Mouse (Mus musculus) kidney, embryonic 15.5 days (tissue): ENCODE data around the gene Slc44a3. TPM values are rescaled to one million over a fixed set of nuclear protein-coding genes. Genes with fewer than 3 reads are reported as not detected.
A peak's percentile ranks its signal among the peaks of the same experiment; 100 is the strongest.

Experiments
- ATAC-seq: fragments of 200-750 bp; cut with Nextera tagmentation; replicated peaks from 2 replicates; pipeline ENCODE4 v1.8.0; 2017; ENCODE audit warnings: moderate TSS enrichment; ENCODE audit not compliant: low FRiP score
- H3K27ac ChIP-seq: fragments of 300-500 bp; sonication (generic); 2 replicates; pipeline ENCODE4 v1.5.1; 2015; ENCODE audit warnings: mild to moderate bottlenecking, inconsistent platforms
- H3K27me3 ChIP-seq: fragments of 300-500 bp; sonication (generic); 2 replicates; pipeline ENCODE4 v1.6.1; 2015; ENCODE audit warnings: inconsistent platforms
- H3K36me3 ChIP-seq: fragments of 300-500 bp; sonication (generic); 2 replicates; pipeline ENCODE4 v1.6.1; 2015; ENCODE audit warnings: inconsistent platforms
- H3K4me1 ChIP-seq: fragments of 300-500 bp; sonication (generic); 2 replicates; pipeline ENCODE4 v1.6.1; 2015; ENCODE audit warnings: inconsistent platforms
- H3K4me2 ChIP-seq: fragments of 300-500 bp; sonication (generic); 2 replicates; pipeline ENCODE4 v1.6.1; 2015; ENCODE audit warnings: moderate library complexity, mild to moderate bottlenecking, inconsistent platforms
- H3K4me3 ChIP-seq: fragments of 300-500 bp; sonication (generic); replicated peaks from 2 replicates; pipeline ENCODE4 v1.5.1; 2015; ENCODE audit warnings: mild to moderate bottlenecking, inconsistent platforms
- H3K9ac ChIP-seq: fragments of 300-500 bp; sonication (generic); 2 replicates; pipeline ENCODE4 v1.6.1; 2015; ENCODE audit warnings: mild to moderate bottlenecking, inconsistent platforms
- H3K9me3 ChIP-seq: fragments of 300-500 bp; sonication (generic); replicated peaks from 2 replicates; pipeline ENCODE4 v1.6.1; 2016; ENCODE audit warnings: inconsistent platforms
- WGBS: fragments of 180-500 bp; shearing (Covaris S2); methylation state at CpG from one replicate; pipeline ENCODE4 v1.1.7; 2015; ENCODE audit warnings: mixed read lengths; 5-methylcytosine and 5-hydroxymethylcytosine counted together
- polyA plus RNA-seq: library from polyadenylated mRNA; unstranded; fragments of >200 nt; fragmentation: Nextera tagmentation; extraction: Ambion mirVana; gene quantifications from 2 replicates; pipeline ENCODE4 v1.2.1, GENCODE M21; 2015

Slc44a3 gene
- polyA plus RNA-seq, 1 experiment from 2014 or later, result 7.2 TPM

DNA sequence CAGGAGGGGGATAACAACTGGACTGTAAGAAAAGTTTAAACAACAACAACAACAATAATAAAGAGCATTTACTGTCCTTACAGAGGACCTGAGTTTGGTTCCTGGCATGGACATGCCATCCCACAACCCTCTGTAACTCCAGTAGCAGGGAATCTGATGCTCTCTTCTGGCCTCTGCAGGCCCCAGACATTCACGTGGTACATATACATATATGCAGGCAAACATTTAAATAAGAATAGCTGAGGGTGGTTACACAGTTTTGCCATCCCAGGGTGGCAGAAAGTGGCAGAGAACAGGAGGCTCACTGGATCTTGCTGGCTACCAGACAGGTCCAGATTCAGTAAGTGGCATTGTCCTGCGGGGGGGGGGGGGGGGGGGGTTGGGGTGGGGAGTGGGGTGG lies 64.1 kb downstream of the Slc44a3 start:
- Histone ChIP-seq H3K4me3 (no peak overlapping the region), H3K36me3 (no peaks in the 10 kb centered on the region), H3K9me3 (no peaks in the 10 kb centered on the region), H3K27ac (0 out of 2 replicates have a peak overlapping the region, but pooled peaks have one; percentile 59), H3K9ac (no peak overlapping the region), H3K4me1 (peaks cover 41% of the 10 kb centered on the region), H3K4me2 (no peak overlapping the region), H3K27me3 (no peaks in the 10 kb centered on the region)
- WGBS, result 25% methylated on average over 1 of the region's 2 CpGs
- ATAC-seq, result no peak

DNA sequence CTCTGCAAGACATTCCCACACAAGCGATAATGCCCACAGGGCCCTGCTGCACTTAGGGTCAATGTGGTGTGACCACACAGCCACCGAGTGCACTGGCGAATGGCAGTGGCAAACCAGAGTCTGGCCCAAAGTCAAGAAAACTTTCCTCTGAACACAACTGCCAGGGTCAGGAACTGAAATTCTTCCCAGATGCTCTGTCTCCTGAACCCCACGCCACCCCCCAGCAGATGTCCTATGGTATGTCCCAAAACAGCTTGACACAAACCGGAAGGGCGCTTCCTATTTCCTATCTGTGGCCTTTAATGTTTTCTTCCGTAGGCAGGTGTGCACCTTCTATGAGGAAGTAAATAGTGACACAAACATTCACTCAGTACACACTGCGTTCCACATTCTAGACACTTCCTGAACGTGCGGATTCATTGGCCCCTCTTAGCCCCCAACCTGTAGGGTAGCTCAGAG lies 65.1 kb downstream of the Slc44a3 start:
- no peak overlapping the region for H3K9ac ChIP-seq
- H3K27ac ChIP-seq, result peak overlapping the region; percentile 59
- ATAC-seq, result no peak; the same call in 1 of the 2 replicates
- no peak overlapping the region for H3K4me2 ChIP-seq
- WGBS, result 61% methylated on average over 10 of the region's 10 CpGs
- H3K9me3 ChIP-seq, result no peaks in the 10 kb centered on the region
- no peaks in the 10 kb centered on the region for H3K27me3 ChIP-seq
- peaks cover 41% of the 10 kb centered on the region for H3K4me1 ChIP-seq
- H3K36me3 ChIP-seq, result no peaks in the 10 kb centered on the region
- no peak overlapping the region for H3K4me3 ChIP-seq

GRCm38 (mm10) chr3:121465795-121466194 lies 66.4 kb downstream of the Slc44a3 start:
- 68% methylated on average over 10 of the region's 10 CpGs for WGBS
- Histone ChIP-seq H3K9me3 (no peaks in the 10 kb centered on the region), H3K36me3 (peaks cover 7% of the 10 kb centered on the region), H3K27me3 (no peaks in the 10 kb centered on the region), H3K27ac (no peak overlapping the region), H3K4me1 (peaks cover 35% of the 10 kb centered on the region), H3K4me3 (no peak overlapping the region), H3K4me2 (no peak overlapping the region), H3K9ac (no peak overlapping the region)
- no peak for ATAC-seq

DNA sequence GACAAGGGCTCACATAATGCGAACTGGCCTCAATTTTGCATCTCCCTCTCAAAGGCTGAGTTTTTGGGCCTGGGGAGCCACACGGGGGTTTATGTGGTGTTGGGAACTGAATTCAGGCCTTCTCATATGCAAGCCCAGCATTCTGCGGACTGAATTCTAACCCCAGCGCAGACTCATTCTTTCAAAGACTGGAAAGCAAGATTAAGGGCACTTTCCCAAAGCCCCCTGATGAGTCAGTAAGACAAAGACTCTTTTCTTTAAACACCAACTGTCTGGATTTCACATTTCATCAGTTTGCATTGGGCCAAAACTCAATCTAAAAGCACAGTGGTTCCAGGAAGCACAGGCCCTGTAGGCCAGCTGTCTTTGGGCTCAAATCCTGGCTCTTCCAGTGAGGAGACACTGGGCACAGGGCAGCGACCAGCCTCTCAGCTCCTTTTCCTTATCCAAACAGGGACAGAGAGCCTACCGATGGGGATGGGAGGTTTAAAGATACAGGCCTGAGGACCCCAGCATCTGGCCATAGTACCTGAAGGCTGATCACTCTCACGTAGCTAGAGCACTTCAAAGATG lies 67.4 kb downstream of the Slc44a3 start:
- Histone ChIP-seq H3K4me2 (no peak overlapping the region), H3K27ac (no peak overlapping the region), H3K36me3 (peaks cover 17% of the 10 kb centered on the region), H3K9ac (no peak overlapping the region), H3K4me1 (peaks cover 29% of the 10 kb centered on the region), H3K27me3 (no peaks in the 10 kb centered on the region), H3K9me3 (no peaks in the 10 kb centered on the region), H3K4me3 (no peak overlapping the region)
- no peak for ATAC-seq
- WGBS, result 77% methylated on average over 7 of the region's 7 CpGs

- ATAC-seq, result no peak
- no peak overlapping the region for H3K27ac ChIP-seq
- no peaks in the 10 kb centered on the region for H3K9me3 ChIP-seq
- WGBS, result 86% methylated on average over 3 of the region's 3 CpGs
- H3K36me3 ChIP-seq, result peaks cover 37% of the 10 kb centered on the region
- no peak overlapping the region for H3K9ac ChIP-seq
- H3K27me3 ChIP-seq, result no peaks in the 10 kb centered on the region
- peaks cover 12% of the 10 kb centered on the region for H3K4me1 ChIP-seq
- no peak overlapping the region for H3K4me3 ChIP-seq
- H3K4me2 ChIP-seq, result no peak overlapping the region
These were observed 69.4 kb downstream of the Slc44a3 start for GRCm38 (mm10) chr3:121462782-121463181.

DNA sequence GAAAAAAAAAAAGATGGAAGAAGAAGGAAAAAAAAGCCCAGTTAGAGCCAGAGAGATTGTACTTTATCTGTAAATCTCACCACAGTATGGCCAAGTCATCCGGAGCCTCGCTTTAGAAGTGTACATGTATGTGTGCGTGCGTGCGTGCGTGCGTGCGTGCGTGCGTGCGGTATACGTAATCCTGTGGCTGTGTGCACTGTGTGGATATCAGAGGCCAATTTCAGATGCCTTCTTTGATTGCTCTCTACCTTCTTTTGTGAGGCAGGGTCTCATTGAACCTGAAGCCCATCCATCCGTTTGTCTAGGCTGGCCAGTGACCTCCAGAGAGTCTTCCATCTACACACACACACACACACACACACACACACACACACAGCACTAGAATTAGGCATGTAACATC lies 70.7 kb downstream of the Slc44a3 start:
- 93% methylated on average over 13 of the region's 13 CpGs for WGBS
- Histone ChIP-seq H3K9me3 (no peaks in the 10 kb centered on the region), H3K36me3 (peaks cover 51% of the 10 kb centered on the region), H3K4me1 (0 out of 2 replicates have a peak, but pooled peaks cover 3% of the 10 kb centered on the region), H3K27ac (no peak overlapping the region), H3K4me2 (no peak overlapping the region), H3K27me3 (no peaks in the 10 kb centered on the region), H3K9ac (no peak overlapping the region), H3K4me3 (no peak overlapping the region)
- ATAC-seq, result no peak

DNA sequence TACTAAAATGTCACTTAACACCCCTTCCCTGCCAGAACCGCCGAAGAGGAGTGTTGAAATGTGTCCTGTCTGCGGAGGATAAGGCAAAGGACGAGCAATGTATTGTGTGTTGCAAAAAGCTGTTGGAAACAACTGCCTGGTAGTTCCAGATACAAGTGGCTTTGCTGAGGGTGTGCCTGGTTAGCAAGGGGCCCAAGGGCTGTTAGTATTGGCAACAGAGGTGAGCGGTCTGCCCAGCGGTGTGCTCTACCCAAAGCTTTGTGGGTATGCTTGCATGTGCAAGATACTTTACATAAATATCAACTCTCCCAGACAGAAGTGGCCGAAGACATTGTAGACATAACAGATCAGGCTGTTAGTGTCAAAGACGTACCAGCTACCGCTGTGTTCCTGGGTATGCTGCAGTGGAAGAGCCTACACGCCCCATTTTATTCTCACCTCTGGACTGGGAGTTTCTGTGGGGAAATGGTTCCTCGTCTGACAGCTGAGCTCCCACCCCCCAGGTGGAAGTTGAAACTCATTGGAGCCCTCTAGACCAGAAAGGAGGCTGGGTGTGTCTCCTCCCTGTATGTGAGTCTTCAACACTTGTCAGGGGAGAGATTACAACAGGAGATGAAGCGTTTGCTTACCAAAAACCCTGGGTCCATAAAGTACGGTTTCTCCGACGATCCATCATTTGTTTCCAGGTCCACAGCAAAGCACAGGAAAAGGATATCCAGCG lies 71.6 kb downstream of the Slc44a3 start:
- WGBS, result 82% methylated on average over 16 of the region's 16 CpGs
- H3K36me3 ChIP-seq, result peaks cover 59% of the 10 kb centered on the region
- 0 out of 2 replicates have a peak, but pooled peaks cover 3% of the 10 kb centered on the region for H3K4me1 ChIP-seq
- H3K4me3 ChIP-seq, result no peak overlapping the region
- ATAC-seq, result no peak; the same call in 1 of the 2 replicates
- no peak overlapping the region for H3K4me2 ChIP-seq
- H3K9ac ChIP-seq, result no peak overlapping the region
- H3K9me3 ChIP-seq, result no peaks in the 10 kb centered on the region
- H3K27me3 ChIP-seq, result no peaks in the 10 kb centered on the region
- peak overlapping the region; percentile 13; the same call in 1 of the 2 replicates for H3K27ac ChIP-seq

DNA sequence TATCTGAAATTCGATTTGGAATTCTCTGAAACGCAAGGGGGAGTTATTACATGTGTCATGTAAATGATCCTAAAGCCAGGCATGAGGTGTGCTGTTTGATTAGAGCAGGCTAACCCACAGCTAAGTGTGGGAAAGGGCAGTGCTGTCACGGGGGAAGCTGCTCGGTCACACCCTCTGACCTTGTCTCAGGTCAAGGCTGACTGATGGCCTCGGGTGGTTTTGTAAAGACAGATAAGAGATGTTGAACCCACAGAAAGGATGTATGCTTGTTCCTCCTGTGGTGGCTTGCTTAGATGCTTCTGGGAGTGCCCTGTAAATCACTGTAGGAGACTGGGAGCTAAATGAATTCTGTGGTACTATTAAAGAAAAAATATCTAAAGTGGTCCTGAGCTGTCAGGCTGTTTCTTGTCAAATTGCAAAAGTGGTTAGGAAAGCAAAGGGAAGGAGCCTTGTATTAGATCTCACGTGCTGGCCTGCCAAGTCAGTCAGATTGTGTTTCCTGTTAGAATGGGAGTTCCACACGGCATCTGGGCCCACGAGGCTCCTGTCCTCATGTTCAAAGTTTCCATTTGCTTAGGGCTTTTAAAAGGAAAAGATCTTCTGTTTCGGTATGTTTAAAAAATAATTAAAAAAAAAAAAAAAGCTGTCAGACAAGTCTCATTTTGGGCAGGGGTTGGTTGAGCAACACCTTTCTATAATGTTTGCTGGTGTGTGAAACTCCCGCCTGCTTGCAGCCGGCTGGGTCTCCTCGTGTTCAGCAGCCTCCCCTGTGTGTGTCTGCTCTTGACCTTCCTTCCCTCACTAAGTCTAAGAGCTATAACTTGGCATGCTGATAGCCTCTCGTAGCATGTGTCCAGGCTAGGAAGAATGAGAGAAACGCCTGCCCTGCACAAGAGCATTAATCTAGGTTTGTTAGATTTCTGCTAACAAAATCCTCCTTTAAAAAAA lies 73.4 kb downstream of the Slc44a3 start:
- H3K4me1 ChIP-seq, result 0 out of 2 replicates have a peak, but pooled peaks cover 3% of the 10 kb centered on the region
- H3K4me3 ChIP-seq, result no peak overlapping the region
- no peaks in the 10 kb centered on the region for H3K27me3 ChIP-seq
- ATAC-seq, result no peak
- no peak overlapping the region for H3K27ac ChIP-seq
- H3K4me2 ChIP-seq, result no peak overlapping the region
- no peak overlapping the region for H3K9ac ChIP-seq
- H3K36me3 ChIP-seq, result peaks cover 77% of the 10 kb centered on the region
- no peaks in the 10 kb centered on the region for H3K9me3 ChIP-seq
- 63% methylated on average over 14 of the region's 14 CpGs for WGBS

DNA sequence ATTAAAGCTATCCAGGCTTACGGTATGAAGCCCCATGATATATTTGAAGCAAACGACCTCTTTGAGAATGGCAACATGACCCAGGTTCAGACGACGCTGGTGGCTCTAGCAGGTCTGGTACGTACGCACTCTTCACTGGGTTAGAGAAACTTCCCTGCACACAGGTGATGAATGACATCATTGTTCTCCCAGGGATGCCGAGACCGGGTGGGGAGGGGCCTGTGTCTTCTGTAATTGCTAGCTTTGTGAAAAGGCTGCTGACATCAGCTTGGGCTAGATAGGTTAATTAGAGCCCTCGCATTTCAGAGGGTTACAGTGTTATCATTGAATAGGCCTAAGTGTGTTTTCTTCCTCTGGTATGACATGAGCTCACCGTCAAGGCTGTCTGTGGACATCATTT lies 80.8 kb downstream of the Slc44a3 start:
- H3K27me3 ChIP-seq, result no peaks in the 10 kb centered on the region
- H3K36me3 ChIP-seq, result peaks cover 61% of the 10 kb centered on the region
- ATAC-seq, result no peak
- H3K9me3 ChIP-seq, result no peaks in the 10 kb centered on the region
- no peak overlapping the region for H3K27ac ChIP-seq
- H3K4me3 ChIP-seq, result no peak overlapping the region
- H3K4me2 ChIP-seq, result no peak overlapping the region
- H3K4me1 ChIP-seq, result peaks cover 27% of the 10 kb centered on the region
- no peak overlapping the region for H3K9ac ChIP-seq
- WGBS, result 78% methylated on average over 10 of the region's 10 CpGs

- ATAC-seq, result 0 out of 2 replicates have a peak, but pooled peaks have one; percentile 27
- 61% methylated on average over 8 of the region's 8 CpGs for WGBS
- H3K4me3 ChIP-seq, result no peak overlapping the region
These were observed 82.7 kb downstream of the Slc44a3 start for GRCm38 (mm10) chr3:121449527-121449926.

GRCm38 (mm10) chr3:121448606-121449005 lies 83.6 kb downstream of the Slc44a3 start:
- ATAC-seq, result peak; percentile 30; the same call in 1 of the 2 replicates
- 53% methylated on average over 8 of the region's 8 CpGs for WGBS
- no peak overlapping the region; the same call in 1 of the 2 replicates for H3K27ac ChIP-seq

More at GRCm38 (mm10) chr3:121449527-121449926, 82.7 kb downstream of the Slc44a3 start:
- Histone ChIP-seq H3K9me3 (no peaks in the 10 kb centered on the region), H3K4me2 (no peak overlapping the region), H3K27me3 (no peaks in the 10 kb centered on the region), H3K36me3 (peaks cover 49% of the 10 kb centered on the region), H3K27ac (peak overlapping the region; percentile 38; the same call in 1 of the 2 replicates), H3K9ac (no peak overlapping the region), H3K4me1 (peaks cover 37% of the 10 kb centered on the region)

More at GRCm38 (mm10) chr3:121448606-121449005, 83.6 kb downstream of the Slc44a3 start:
- Histone ChIP-seq H3K27me3 (no peaks in the 10 kb centered on the region), H3K4me2 (peak overlapping the region; percentile 34), H3K9ac (no peak overlapping the region), H3K4me1 (peaks cover 46% of the 10 kb centered on the region), H3K36me3 (peaks cover 45% of the 10 kb centered on the region), H3K9me3 (no peaks in the 10 kb centered on the region), H3K4me3 (no peak overlapping the region)
